Mouse (Mus musculus): ENCODE results near the gene Lrrc23. TPM values are rescaled to one million over a fixed set of nuclear protein-coding genes. Genes with fewer than 3 reads are reported as not detected.

Gene Lrrc23
- not detected for polyA plus RNA-seq (2014; fragmentation: Illumina TruSeq; extraction: RNeasy Lipid Tissue Mini Kit (QIAGEN cat#74804); ENCODE audit: low read depth, low replicate concordance)

GRCm38 (mm10) chr6:124779222-124779983, at the start of gene Lrrc23:
Gene Lrrc23 (minus strand): TSS chr6:124779727.

GRCm38 (mm10) chr6:124813933-124814332, 34.4 kb upstream of the Lrrc23 start, which contains the start of gene Tpi1:
Gene Tpi1 (minus strand): TSS chr6:124814296.

GRCm38 (mm10) chr6:124808358-124809012, 29.0 kb upstream of the Lrrc23 start, which contains the start of gene Spsb2:
Gene Spsb2 (plus strand): TSS chr6:124808661.

GRCm38 (mm10) chr6:124769101-124769765, 10.3 kb downstream of the Lrrc23 start, which contains the start of gene Eno2:
Gene Eno2 (minus strand): TSS chr6:124769673.

GRCm38 (mm10) chr6:124755831-124756595, 23.5 kb downstream of the Lrrc23 start, which contains the start of the genes Gm45234 and Atn1:
Gene Gm45234 (minus strand): TSS chr6:124756021.
Gene Atn1 (minus strand): TSS chr6:124756524.

GRCm38 (mm10) chr6:124740888-124741761, 38.4 kb downstream of the Lrrc23 start, which contains the start of gene Grcc10:
Gene Grcc10 (minus strand): TSS chr6:124741374.

GRCm38 (mm10) chr6:124738511-124739023, 41.0 kb downstream of the Lrrc23 start, which contains the start of gene Ptpn6:
Gene Ptpn6 (minus strand): TSS chr6:124738714.

Other genes with a start within 250 kb of the Lrrc23 start
- 62.6 TPM for gene C1s1, start 237.4 kb downstream of the Lrrc23 start, polyA plus RNA-seq (2014; fragmentation: Illumina TruSeq; extraction: RNeasy Lipid Tissue Mini Kit (QIAGEN cat#74804); ENCODE audit: low read depth, low replicate concordance)
- gene C1rb, start 209.4 kb downstream of the Lrrc23 start, polyA plus RNA-seq (2014; fragmentation: Illumina TruSeq; extraction: RNeasy Lipid Tissue Mini Kit (QIAGEN cat#74804); ENCODE audit: low read depth, low replicate concordance) = 0.29 TPM
- 0.29 TPM for gene C1s2, start 143.6 kb downstream of the Lrrc23 start, polyA plus RNA-seq (2014; fragmentation: Illumina TruSeq; extraction: RNeasy Lipid Tissue Mini Kit (QIAGEN cat#74804); ENCODE audit: low read depth, low replicate concordance)
- 56.7 TPM for gene Lpcat3, start 116.7 kb downstream of the Lrrc23 start, polyA plus RNA-seq (2014; fragmentation: Illumina TruSeq; extraction: RNeasy Lipid Tissue Mini Kit (QIAGEN cat#74804); ENCODE audit: low read depth, low replicate concordance)
- 16.4 TPM for gene Emg1, start 67.5 kb downstream of the Lrrc23 start, polyA plus RNA-seq (2014; fragmentation: Illumina TruSeq; extraction: RNeasy Lipid Tissue Mini Kit (QIAGEN cat#74804); ENCODE audit: low read depth, low replicate concordance)
- gene Phb2, start 67.4 kb downstream of the Lrrc23 start, polyA plus RNA-seq (2014; fragmentation: Illumina TruSeq; extraction: RNeasy Lipid Tissue Mini Kit (QIAGEN cat#74804); ENCODE audit: low read depth, low replicate concordance) = 35.9 TPM
- gene Ptpn6, start 41.0 kb downstream of the Lrrc23 start, polyA plus RNA-seq (2014; fragmentation: Illumina TruSeq; extraction: RNeasy Lipid Tissue Mini Kit (QIAGEN cat#74804); ENCODE audit: low read depth, low replicate concordance) = 1.5 TPM
- gene Grcc10, start 38.4 kb downstream of the Lrrc23 start, polyA plus RNA-seq (2014; fragmentation: Illumina TruSeq; extraction: RNeasy Lipid Tissue Mini Kit (QIAGEN cat#74804); ENCODE audit: low read depth, low replicate concordance) = 4.3 TPM
- not detected for gene Gm45234, start 23.7 kb downstream of the Lrrc23 start, polyA plus RNA-seq (2014; fragmentation: Illumina TruSeq; extraction: RNeasy Lipid Tissue Mini Kit (QIAGEN cat#74804); ENCODE audit: low read depth, low replicate concordance)
- gene Atn1, start 23.2 kb downstream of the Lrrc23 start, polyA plus RNA-seq (2014; fragmentation: Illumina TruSeq; extraction: RNeasy Lipid Tissue Mini Kit (QIAGEN cat#74804); ENCODE audit: low read depth, low replicate concordance) = 1.3 TPM
- 2.2 TPM for gene Eno2, start 10.1 kb downstream of the Lrrc23 start, polyA plus RNA-seq (2014; fragmentation: Illumina TruSeq; extraction: RNeasy Lipid Tissue Mini Kit (QIAGEN cat#74804); ENCODE audit: low read depth, low replicate concordance)
- gene Spsb2, start 28.9 kb upstream of the Lrrc23 start, polyA plus RNA-seq (2014; fragmentation: Illumina TruSeq; extraction: RNeasy Lipid Tissue Mini Kit (QIAGEN cat#74804); ENCODE audit: low read depth, low replicate concordance) = not detected
- 34.6 TPM for gene Tpi1, start 34.6 kb upstream of the Lrrc23 start, polyA plus RNA-seq (2014; fragmentation: Illumina TruSeq; extraction: RNeasy Lipid Tissue Mini Kit (QIAGEN cat#74804); ENCODE audit: low read depth, low replicate concordance)
- gene Usp5, start 49.8 kb upstream of the Lrrc23 start, polyA plus RNA-seq (2014; fragmentation: Illumina TruSeq; extraction: RNeasy Lipid Tissue Mini Kit (QIAGEN cat#74804); ENCODE audit: low read depth, low replicate concordance) = 34.7 TPM
- 1.5 TPM for gene Cdca3, start 49.8 kb upstream of the Lrrc23 start, polyA plus RNA-seq (2014; fragmentation: Illumina TruSeq; extraction: RNeasy Lipid Tissue Mini Kit (QIAGEN cat#74804); ENCODE audit: low read depth, low replicate concordance)
- gene Gnb3, start 60.5 kb upstream of the Lrrc23 start, polyA plus RNA-seq (2014; fragmentation: Illumina TruSeq; extraction: RNeasy Lipid Tissue Mini Kit (QIAGEN cat#74804); ENCODE audit: low read depth, low replicate concordance) = 0.35 TPM
- gene P3h3, start 78.0 kb upstream of the Lrrc23 start, polyA plus RNA-seq (2014; fragmentation: Illumina TruSeq; extraction: RNeasy Lipid Tissue Mini Kit (QIAGEN cat#74804); ENCODE audit: low read depth, low replicate concordance) = 0.93 TPM
- gene Gpr162, start 84.3 kb upstream of the Lrrc23 start, polyA plus RNA-seq (2014; fragmentation: Illumina TruSeq; extraction: RNeasy Lipid Tissue Mini Kit (QIAGEN cat#74804); ENCODE audit: low read depth, low replicate concordance) = not detected
- 0.29 TPM for gene Cd4, start 108.5 kb upstream of the Lrrc23 start, polyA plus RNA-seq (2014; fragmentation: Illumina TruSeq; extraction: RNeasy Lipid Tissue Mini Kit (QIAGEN cat#74804); ENCODE audit: low read depth, low replicate concordance)
- 0.29 TPM for gene Lag3, start 132.0 kb upstream of the Lrrc23 start, polyA plus RNA-seq (2014; fragmentation: Illumina TruSeq; extraction: RNeasy Lipid Tissue Mini Kit (QIAGEN cat#74804); ENCODE audit: low read depth, low replicate concordance)
- gene Ptms, start 140.4 kb upstream of the Lrrc23 start, polyA plus RNA-seq (2014; fragmentation: Illumina TruSeq; extraction: RNeasy Lipid Tissue Mini Kit (QIAGEN cat#74804); ENCODE audit: low read depth, low replicate concordance) = 243 TPM
- gene Mlf2, start 151.7 kb upstream of the Lrrc23 start, polyA plus RNA-seq (2014; fragmentation: Illumina TruSeq; extraction: RNeasy Lipid Tissue Mini Kit (QIAGEN cat#74804); ENCODE audit: low read depth, low replicate concordance) = 12.2 TPM
- 32.9 TPM for gene Cops7a, start 185.8 kb upstream of the Lrrc23 start, polyA plus RNA-seq (2014; fragmentation: Illumina TruSeq; extraction: RNeasy Lipid Tissue Mini Kit (QIAGEN cat#74804); ENCODE audit: low read depth, low replicate concordance)
- not detected for gene Pianp, start 217.0 kb upstream of the Lrrc23 start, polyA plus RNA-seq (2014; fragmentation: Illumina TruSeq; extraction: RNeasy Lipid Tissue Mini Kit (QIAGEN cat#74804); ENCODE audit: low read depth, low replicate concordance)
- 17.4 TPM for gene Zfp384, start 229.4 kb upstream of the Lrrc23 start, polyA plus RNA-seq (2014; fragmentation: Illumina TruSeq; extraction: RNeasy Lipid Tissue Mini Kit (QIAGEN cat#74804); ENCODE audit: low read depth, low replicate concordance)

Data from adrenal gland, adult 10 weeks (tissue).